Mouse (Mus musculus): ENCODE data around the gene Ing1.
A peak's percentile ranks its signal among the peaks of the same experiment; 100 is the strongest.

Ing1 gene

DNA sequence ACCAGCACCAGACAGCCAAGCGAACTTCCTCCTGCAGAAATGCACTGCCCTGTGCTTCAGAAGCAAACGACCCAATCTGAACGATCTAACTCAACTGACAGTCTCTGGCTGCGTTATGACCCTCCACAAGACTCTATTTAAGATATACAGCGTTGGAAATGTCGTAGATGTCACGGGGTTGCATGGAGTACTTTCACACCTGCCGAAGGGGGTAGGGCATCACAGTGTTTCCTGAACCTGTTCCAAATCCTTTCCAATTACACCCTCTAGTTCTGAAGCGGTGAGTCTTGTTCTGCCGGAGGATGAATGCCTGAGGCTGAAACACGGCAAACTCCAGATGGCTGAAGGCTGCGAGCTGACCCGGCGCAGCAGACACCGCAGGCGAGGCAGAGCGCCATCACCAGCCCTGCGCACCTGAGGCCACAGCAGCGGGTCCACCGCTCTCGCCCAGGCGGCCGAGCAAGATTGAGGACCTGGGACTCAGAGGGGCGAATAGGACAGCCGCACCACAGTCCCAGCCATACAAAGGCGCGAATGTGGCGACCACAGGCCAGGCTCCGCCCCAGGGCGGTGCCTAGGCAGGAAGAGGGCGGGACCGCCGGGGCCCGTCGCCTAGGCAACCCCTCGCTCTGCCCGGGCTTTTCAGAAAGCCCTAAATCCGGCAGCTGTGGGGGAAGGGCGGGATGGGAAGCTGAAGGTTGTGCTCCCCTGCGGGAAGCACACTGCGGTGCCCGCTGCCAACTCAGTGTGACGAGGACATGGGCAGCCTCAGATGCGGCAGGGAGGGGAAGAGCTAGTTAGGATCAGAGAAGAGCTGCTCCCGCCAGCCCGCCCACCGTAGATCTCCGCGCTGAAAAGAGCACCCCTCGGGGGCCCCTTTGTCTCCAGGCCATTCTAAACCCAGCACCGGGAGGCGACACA lies at the start of gene Ing1:
Gene Ing1, plus strand, starts transcription at position 773 of the 921 bp plus-strand sequence.
- DNase-seq (ENCODE audit: low spot score in 2 of 2): peak; percentile 88 to 97

- DNase-seq (ENCODE audit: low spot score in 2 of 2): no peak
These were observed 49.3 kb upstream of the Ing1 start for GRCm38 (mm10) chr8:11506074-11506473.

GRCm38 (mm10) chr8:11506802-11507201 lies 48.6 kb upstream of the Ing1 start:
- peak; percentile 31 to 54 for DNase-seq (ENCODE audit: low spot score in 2 of 2)

- DNase-seq (ENCODE audit: low spot score in 2 of 2): no peak
These were observed 46.5 kb upstream of the Ing1 start for GRCm38 (mm10) chr8:11508880-11509279.

DNA sequence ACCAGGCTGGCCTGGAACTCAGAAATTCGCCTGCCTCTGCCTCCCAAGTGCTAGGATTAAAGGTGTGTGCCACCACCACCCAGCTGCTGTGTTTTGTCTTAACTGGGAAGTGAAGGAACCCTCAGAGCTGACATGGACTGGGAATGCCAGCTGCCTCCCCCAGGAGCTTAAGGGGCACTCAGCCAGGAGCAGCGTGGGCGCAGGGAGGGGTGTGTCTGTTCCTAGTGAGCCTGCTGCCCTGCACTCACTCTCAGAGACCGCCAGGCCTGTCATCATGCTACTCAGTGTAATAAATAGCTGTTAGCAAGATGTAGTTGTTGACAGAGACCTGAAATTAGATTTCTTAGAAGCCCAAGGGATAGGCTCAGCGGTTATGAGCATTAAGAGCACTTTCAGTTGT lies 44.4 kb upstream of the Ing1 start:
- no peak for DNase-seq (ENCODE audit: low spot score in 2 of 2)

GRCm38 (mm10) chr8:11512711-11513110 lies 42.7 kb upstream of the Ing1 start:
- DNase-seq (ENCODE audit: low spot score in 2 of 2): no peak

DNA sequence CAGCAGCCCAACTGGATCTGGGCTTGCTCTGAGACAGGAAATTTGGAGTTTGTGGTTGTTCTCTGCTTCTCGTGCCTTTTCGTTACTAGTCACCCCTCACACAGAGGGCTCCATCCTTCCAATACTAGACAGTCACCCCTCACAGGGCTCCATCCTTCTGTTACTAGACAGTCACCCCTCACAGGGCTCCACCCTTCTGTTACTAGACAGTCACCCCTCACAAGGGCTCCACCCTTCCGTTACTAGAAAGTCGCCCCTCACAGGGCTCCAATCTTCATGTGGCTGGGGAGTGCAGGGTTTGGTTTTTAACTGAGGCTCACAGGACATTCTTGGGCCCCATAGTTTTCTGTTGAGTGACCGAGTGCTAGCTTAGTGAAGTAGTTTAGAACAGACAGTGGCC lies 42.1 kb upstream of the Ing1 start:
- DNase-seq (ENCODE audit: low spot score in 2 of 2): no peak

- no peak for DNase-seq (ENCODE audit: low spot score in 2 of 2)
These were observed 39.1 kb upstream of the Ing1 start for GRCm38 (mm10) chr8:11516292-11516691.

DNA sequence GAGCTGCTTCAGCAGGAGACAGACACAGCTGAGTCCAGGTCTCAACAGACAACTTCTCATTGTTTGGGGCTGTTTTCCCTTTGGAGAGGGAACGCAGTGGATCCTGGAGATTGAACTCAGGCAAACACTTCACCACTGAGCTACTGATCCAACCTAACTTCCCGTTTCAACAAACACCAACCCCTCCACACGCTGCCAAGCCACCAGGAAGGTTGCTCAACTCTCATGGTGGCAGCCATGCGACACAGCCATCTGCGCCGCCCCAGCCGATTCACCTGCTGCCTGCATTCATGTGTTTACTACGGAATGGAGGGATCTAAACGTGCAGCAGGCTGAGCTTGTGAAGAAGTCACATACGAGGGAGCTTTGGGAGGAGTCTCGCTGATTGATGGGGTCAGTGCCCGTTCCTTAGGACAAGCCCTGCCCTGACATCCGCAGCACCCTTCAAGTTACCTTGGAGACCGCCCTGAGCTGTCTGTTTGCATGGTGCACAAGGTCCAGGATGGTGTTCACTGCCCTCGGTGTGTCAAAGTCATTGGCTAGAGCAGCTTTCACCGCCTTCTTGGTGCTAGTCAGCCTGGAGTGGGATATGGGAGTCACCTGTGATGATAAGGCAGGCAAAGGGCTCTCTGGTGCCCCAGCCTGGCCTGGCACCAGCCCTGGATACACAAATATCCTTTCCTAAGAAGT lies 37.9 kb upstream of the Ing1 start:
- DNase-seq (ENCODE audit: low spot score in 2 of 2): no peak

- DNase-seq (ENCODE audit: low spot score in 2 of 2): no peak
These were observed 37.3 kb upstream of the Ing1 start for GRCm38 (mm10) chr8:11518056-11518396.

DNA sequence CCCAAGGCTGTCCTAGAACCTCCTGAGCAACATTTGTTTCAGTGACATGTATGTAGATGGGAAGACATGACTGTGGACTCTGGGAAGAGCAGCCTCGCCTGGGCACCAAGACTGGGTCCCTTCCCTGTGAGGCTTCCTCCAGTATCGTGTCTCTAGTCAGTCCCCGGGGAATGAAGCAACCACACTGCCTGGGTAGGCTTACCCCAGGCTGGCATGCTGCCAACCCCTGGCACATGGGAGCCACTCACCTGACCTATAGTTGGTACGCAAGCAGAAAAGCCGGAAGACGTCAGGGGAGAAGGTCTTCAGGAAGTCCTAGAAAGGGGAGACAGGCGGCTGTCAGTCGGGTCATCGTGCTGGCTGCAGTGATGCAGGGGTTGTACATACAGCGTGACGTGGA lies 36.7 kb upstream of the Ing1 start:
- DNase-seq (ENCODE audit: low spot score in 2 of 2): no peak

DNA sequence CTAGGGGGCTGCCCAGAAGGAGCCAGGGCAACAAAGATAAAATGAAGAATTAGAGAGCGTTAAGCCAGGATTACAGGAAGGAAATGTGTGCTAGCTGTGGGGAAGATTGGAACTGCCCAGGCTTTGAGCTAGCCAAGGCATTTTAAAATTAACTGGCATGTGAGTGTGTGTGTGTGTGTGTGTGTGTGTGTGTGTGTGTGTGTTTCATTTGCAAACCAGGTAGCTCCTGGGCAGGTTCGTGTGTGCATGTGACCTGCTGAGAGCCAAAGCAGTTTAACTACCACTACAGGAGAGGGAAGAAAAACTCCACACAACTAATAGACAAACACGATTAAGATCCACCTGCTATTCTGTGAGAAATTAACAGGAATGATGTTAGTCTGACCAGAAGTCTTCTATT lies 32.0 kb upstream of the Ing1 start:
- no peak for DNase-seq (ENCODE audit: low spot score in 2 of 2)

GRCm38 (mm10) chr8:11530155-11530770 lies 25.1 kb upstream of the Ing1 start:
- DNase-seq (ENCODE audit: low spot score in 2 of 2): no peak

GRCm38 (mm10) chr8:11530849-11531248 lies 24.5 kb upstream of the Ing1 start:
- no peak for DNase-seq (ENCODE audit: low spot score in 2 of 2)

- no peak for DNase-seq (ENCODE audit: low spot score in 2 of 2)
These were observed 20.9 kb upstream of the Ing1 start for GRCm38 (mm10) chr8:11534494-11534893.

DNA sequence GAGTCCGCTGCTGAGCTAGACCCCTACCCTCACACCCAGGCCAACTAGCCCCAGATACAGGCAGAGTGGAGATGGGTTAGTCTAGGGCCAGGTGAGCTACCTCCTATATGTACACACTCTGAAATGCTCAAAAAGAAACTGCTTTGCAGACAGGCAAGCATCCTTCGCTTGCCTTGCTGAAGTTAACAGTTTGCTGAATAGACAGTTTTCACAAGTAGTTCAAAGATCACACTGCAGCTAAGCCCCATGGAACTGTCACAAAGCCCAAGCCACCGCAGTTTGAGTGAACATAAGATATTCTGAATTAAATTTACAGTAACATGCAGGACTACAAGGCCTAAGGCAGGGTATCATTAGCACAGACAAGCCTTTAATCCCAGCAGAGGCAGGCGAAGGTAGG lies 16.3 kb upstream of the Ing1 start:
- DNase-seq (ENCODE audit: low spot score in 2 of 2): no peak

- no peak for DNase-seq (ENCODE audit: low spot score in 2 of 2)
These were observed 15.2 kb upstream of the Ing1 start for GRCm38 (mm10) chr8:11540182-11540581.

DNA sequence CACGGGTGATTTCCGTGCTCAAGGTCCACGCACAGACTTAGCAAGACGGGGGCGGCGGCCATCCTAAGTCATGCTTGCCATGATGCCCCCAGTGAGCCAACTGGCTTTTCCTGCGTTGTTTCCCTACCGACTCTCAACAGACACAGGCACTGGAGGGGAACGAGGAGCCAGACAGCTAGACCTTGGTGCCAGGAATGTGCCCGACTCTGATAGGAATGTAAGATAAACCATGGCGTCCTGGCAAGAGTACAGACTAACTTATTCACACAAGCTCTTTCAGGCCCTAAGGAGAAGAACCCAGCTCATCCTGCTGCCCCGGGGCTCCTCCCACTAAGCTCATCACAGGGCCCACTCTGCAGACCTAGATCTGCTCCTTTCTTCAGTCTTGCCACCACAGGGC lies 13.3 kb upstream of the Ing1 start:
- no peak for DNase-seq (ENCODE audit: low spot score in 2 of 2)

GRCm38 (mm10) chr8:11542866-11543265 lies 12.5 kb upstream of the Ing1 start:
- DNase-seq (ENCODE audit: low spot score in 2 of 2): no peak

DNA sequence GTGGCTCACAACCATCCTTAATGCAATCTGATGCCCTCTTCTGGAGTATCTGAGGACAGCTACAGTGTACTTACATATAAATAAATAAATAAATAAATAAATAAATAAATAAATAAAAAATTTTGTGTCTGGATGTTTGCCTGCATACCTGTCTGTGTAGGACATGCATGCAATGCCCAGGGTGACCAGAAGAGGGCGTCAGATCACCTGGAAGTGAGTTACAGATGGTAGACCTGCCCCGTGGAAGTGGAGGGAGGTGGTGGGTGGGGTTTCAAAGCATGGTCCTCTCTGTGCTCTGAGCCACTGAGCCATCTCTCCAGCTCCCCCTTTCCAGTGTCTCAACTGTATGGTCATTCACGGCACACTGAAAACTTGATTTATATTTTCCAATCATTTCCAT lies 11.0 kb upstream of the Ing1 start:
- peak in 1 of 2 experiments; percentile 51 for DNase-seq (ENCODE audit: low spot score in 2 of 2)

DNA sequence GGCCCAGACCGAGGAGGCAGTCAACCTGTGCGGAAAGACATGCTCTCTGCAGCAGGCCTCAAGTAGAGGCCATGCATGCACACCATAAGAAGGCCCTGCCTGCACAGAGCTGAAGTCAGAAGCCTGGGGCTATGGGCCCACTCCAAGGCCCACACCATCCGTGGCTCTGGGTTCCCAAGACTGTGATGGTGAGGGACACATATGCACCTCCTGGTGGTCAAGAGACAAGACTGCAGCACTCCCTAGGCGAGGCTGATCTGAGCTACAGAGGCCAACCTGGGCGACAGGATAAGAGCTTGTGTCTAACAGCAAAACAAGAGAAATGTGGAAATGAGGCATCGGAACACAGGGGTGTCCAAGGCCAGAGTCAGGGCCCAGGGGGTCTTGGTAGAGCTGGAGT lies 8.3 kb upstream of the Ing1 start:
- DNase-seq (ENCODE audit: low spot score in 2 of 2): no peak

GRCm38 (mm10) chr8:11549706-11550105 lies 5.7 kb upstream of the Ing1 start:
- DNase-seq (ENCODE audit: low spot score in 2 of 2): peak in 1 of 2 experiments; percentile 66

Measured in cerebellum, postnatal 4 days (tissue).